17 mouse cellular contexts compared by ENCODE assay signal in the genomic region with DNA sequence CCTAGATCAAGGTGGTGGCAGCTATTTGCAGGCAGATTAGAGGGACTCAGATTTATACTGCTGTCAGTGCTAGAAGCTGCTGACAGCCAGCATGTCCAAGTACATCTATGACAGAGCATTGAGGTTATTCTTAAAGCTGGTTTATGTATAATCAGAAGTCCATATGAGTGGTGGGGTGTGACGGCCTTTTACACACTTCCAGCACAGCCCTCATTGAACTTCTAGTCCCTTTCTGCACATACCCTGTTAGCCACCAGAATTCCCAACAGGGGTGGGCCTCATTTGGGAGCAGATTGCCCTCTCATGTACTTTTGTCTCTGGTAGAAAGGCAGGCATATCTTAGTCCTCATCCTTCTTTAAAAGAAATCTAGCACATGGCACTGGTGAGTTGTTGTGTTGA.
"Had no signal": no experiment of that assay in that cellular context is flagged by ENCODE, and none has a peak within 500 bp of the region (broad histone marks: within the 10 kb centered on the region; RNA-seq: fewer than 3 reads in every experiment).

No protein-coding gene starts in this region.

- H3K27me3 ChIP-seq: midbrain, embryonic 13.5 days; midbrain, embryonic 15.5 days; neural tube, embryonic 12.5 days had no signal

- H3K36me3 ChIP-seq: midbrain, embryonic 10.5 days; midbrain, embryonic 13.5 days; midbrain, embryonic 15.5 days; neural tube, embryonic 12.5 days had no signal

- H3K4me3 ChIP-seq: midbrain, embryonic 10.5 days; midbrain, embryonic 13.5 days; midbrain, embryonic 15.5 days; myocyte; neural tube, embryonic 12.5 days had no signal

- H3K4me2 ChIP-seq: lung, embryonic 14.5 days; midbrain, embryonic 13.5 days; midbrain, embryonic 15.5 days; neural tube, embryonic 12.5 days had no signal

- H3K27ac ChIP-seq: midbrain, embryonic 10.5 days; midbrain, embryonic 13.5 days; midbrain, embryonic 15.5 days; neural tube, embryonic 12.5 days had no signal

- ATAC-seq: midbrain, embryonic 13.5 days; midbrain, embryonic 15.5 days had no signal

- H3K4me1 ChIP-seq: midbrain, embryonic 10.5 days; midbrain, embryonic 13.5 days; midbrain, embryonic 15.5 days; neural tube, embryonic 12.5 days had no signal

- H3K9ac ChIP-seq: lung, embryonic 14.5 days; midbrain, embryonic 13.5 days; midbrain, embryonic 15.5 days; neural tube, embryonic 12.5 days had no signal

- DNase-seq: lung, adult 18-20 months; lung, embryonic 14.5 days; lung, postnatal 10 days; lung, postnatal 4 days; retina, postnatal 1 day; right cerebral cortex, adult 18-20 months; right cerebral cortex, postnatal 25 days; right cerebral cortex, postnatal 4 days; spleen, adult 18-20 months; thymus, adult 18-20 months; thymus, postnatal 14 days; thymus, postnatal 36 days had no signal

- H3K9me3 ChIP-seq: midbrain, embryonic 10.5 days; midbrain, embryonic 13.5 days; midbrain, embryonic 15.5 days; neural tube, embryonic 12.5 days had no signal
